Mouse (Mus musculus) limb, embryonic 14.5 days (tissue): ENCODE results near the gene Cnn2. TPM values are rescaled to one million over a fixed set of nuclear protein-coding genes. Genes with fewer than 3 reads are reported as not detected.
"Not testable (repeated sequence)": the region's sequence is repeated elsewhere in the genome, so short reads cannot be mapped to it uniquely, and the experiment has no call there.

Experiments used
- ATAC-seq: fragments of 200-750 bp; cut with Nextera tagmentation; 2 replicates; pipeline ENCODE4 v1.8.0; 2017; ENCODE audit warnings: low read depth, moderate number of reproducible peaks, moderate TSS enrichment; ENCODE audit not compliant: low FRiP score
- DNase-seq: peaks from one replicate; pipeline ENCODE4 v3.0.0-alpha.2; 2015; ENCODE audit warnings: low spot score
- H3K27ac ChIP-seq: fragments of 300-500 bp; sonication (generic); replicated peaks from 2 replicates; pipeline ENCODE4 v1.5.1; 2014; ENCODE audit warnings: low read depth, mild to moderate bottlenecking, low read length, moderate library complexity, mixed read lengths
- H3K27me3 ChIP-seq: fragments of 300-500 bp; sonication (generic); 2 replicates; pipeline ENCODE4 v1.6.1; 2014; ENCODE audit warnings: low read length, mixed read lengths; ENCODE audit not compliant: control insufficient read depth, insufficient read depth
- H3K36me3 ChIP-seq: fragments of 300-500 bp; sonication (generic); 2 replicates; pipeline ENCODE4 v1.6.1; 2014; ENCODE audit warnings: mild to moderate bottlenecking, low read length, moderate library complexity, mixed read lengths; ENCODE audit not compliant: control insufficient read depth, insufficient read depth
- H3K4me1 ChIP-seq: fragments of 300-500 bp; sonication (generic); 2 replicates; pipeline ENCODE4 v1.6.1; 2014; ENCODE audit warnings: antibody characterized with exemption, low read length, mixed read lengths; ENCODE audit not compliant: control insufficient read depth, insufficient read depth
- H3K4me2 ChIP-seq: fragments of 300-500 bp; sonication (generic); replicated peaks from 2 replicates; pipeline ENCODE4 v1.6.1; 2014; ENCODE audit warnings: low read depth, mild to moderate bottlenecking, low read length, moderate library complexity; ENCODE audit not compliant: severe bottlenecking
- H3K4me3 ChIP-seq: fragments of 300-500 bp; sonication (generic); replicated peaks from 2 replicates; pipeline ENCODE4 v1.5.1; 2014; ENCODE audit warnings: low read length
- H3K9ac ChIP-seq: fragments of 300-500 bp; sonication (generic); 2 replicates; pipeline ENCODE4 v1.6.1; 2014; ENCODE audit warnings: mild to moderate bottlenecking, low read depth, low read length, moderate library complexity; ENCODE audit not compliant: severe bottlenecking
- H3K9me3 ChIP-seq: fragments of 300-500 bp; sonication (generic); 2 replicates; pipeline ENCODE4 v1.6.1; 2016; ENCODE audit warnings: low read length; ENCODE audit not compliant: control insufficient read depth
- POLR2A ChIP-seq: fragments of 200-500 bp; IDR thresholded peaks from 2 replicates; pipeline ENCODE4 v1.8.0; 2012; ENCODE audit warnings: inconsistent platforms, mild to moderate bottlenecking, moderate library complexity, borderline replicate concordance; ENCODE audit not compliant: insufficient read depth, insufficient read length; ENCODE audit errors: extremely low read depth
- WGBS: fragments of 180-500 bp; shearing (Covaris S2); extraction: QIAGEN DNeasy Blood & Tissue Kit; methylation state at CpG from one replicate; pipeline ENCODE4 v1.1.7; 2014; 5-methylcytosine and 5-hydroxymethylcytosine counted together
- polyA plus RNA-seq, 2 experiments: library from polyadenylated mRNA; depleted of rRNA in 1 of 2; stranded (reverse) in 1 of 2; unstranded in 1 of 2; fragments of >200 nt; fragmentation: Nextera tagmentation in 1 of 2; extraction: Ambion mirVana in 1 of 2; gene quantifications; 2 replicates each; pipeline versions ENCODE4 v1.2.1 to v1.2.3; 2012 to 2014

The Cnn2 gene
- polyA plus RNA-seq, 2 experiments: 133 to 273 TPM

DNA sequence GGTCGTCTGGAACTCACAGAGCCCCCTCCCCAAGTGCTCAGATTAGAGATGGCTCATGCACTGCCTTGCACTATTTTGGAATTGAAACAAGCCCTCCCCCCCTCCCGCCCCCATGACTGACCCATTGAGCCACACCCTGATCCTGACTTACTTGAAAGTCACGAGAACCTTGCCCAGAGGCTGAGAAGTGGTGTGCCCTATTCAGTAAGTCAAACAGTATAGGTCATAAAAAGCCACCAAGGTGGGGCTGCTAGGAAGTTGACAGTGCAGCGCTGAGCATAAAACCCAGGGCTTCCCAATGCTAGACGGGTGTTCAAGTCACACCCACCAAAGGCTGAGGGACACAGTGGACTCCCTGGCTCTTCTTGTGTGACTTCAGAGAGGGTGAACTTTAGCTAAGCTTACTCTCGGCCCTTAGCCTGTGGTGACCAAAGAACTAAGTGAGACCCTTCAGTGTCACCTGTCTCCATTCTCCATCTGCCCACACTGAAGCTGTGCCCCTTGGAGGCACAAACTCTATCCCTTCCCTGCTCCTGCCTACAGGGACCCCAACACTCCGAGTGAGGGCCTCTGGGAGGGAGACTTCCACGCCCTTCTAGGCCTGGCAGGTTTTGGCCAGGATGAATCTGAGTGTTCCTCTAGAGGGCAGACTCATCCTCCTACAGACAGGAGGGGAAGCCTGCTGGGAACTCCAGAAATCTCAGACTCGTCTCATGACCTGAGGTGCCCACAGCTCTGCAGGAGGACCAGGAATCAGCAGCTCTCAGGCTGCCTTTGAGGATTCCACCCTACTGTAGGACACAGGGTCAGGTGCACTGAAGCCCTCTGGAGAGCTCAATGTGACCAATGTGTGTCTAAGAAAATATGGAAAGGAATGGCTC is 45.4 kb downstream of the Cnn2 start:
- ATAC-seq (peak; percentile 37; the same call in 1 of the 2 replicates), DNase-seq (no peak)
- Histone ChIP-seq H3K9ac (no peak overlapping the region), H3K27ac (no peak overlapping the region), H3K4me1 (peaks cover 9% of the 10 kb centered on the region), H3K9me3 (no peaks in the 10 kb centered on the region), H3K4me2 (no peak overlapping the region), H3K27me3 (no peaks in the 10 kb centered on the region), H3K36me3 (peaks cover 41% of the 10 kb centered on the region), H3K4me3 (no peak overlapping the region)
- 34% methylated on average over 9 of the region's 9 CpGs for WGBS
- no peak for TF ChIP-seq POLR2A

DNA sequence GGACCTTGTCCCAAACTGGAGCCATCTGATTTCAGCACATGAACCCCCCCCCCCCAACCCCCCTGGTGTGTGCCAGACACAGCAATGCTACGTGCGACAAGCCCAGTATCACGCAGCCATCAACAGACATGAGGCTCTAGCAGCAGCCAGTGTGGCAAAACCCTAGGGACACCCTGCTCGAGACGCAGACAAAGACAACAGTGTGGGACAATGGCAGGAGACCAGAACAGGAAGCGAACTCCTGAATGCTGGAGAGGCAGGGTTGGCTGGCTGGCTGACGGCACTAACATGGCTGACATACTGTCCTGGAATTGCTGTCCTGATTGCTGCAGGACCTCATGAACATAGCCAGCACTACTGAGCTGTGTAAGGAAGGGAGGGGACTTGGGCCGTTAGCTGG is 46.8 kb downstream of the Cnn2 start:
- Histone ChIP-seq H3K4me3 (no peak overlapping the region), H3K9me3 (no peaks in the 10 kb centered on the region), H3K9ac (no peak overlapping the region), H3K27ac (no peak overlapping the region), H3K4me2 (no peak overlapping the region), H3K4me1 (peaks cover 10% of the 10 kb centered on the region), H3K27me3 (no peaks in the 10 kb centered on the region), H3K36me3 (peaks cover 41% of the 10 kb centered on the region)
- TF ChIP-seq POLR2A: no peak
- ATAC-seq (no peak), DNase-seq (no peak)
- WGBS: 81% methylated on average over 8 of the region's 8 CpGs

DNA sequence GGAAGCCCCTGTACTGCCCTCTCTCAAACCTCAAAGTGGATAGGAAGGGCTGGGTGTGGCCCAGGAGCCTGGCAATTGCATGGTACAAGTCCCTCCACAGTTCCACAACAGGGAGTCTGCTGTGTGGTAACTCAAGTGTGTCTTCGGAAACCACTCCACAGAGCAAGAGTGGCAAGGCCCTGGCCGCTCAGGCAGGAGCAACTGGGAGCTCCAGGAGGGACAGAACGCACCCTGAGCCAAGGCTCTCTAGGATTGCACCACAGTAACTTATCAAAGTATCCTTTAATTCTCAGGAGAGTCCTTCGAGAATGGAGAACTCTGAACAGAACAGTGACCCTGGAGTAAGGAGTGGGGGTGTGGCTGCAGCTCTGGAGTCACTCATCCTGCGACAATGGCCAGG is 47.3 kb downstream of the Cnn2 start:
- peaks cover 10% of the 10 kb centered on the region for H3K4me1 ChIP-seq
- H3K9me3 ChIP-seq: no peaks in the 10 kb centered on the region
- H3K27ac ChIP-seq: no peak overlapping the region
- ATAC-seq (no peak), DNase-seq (no peak)
- no peak overlapping the region for H3K4me2 ChIP-seq
- 0 out of 2 replicates have a peak overlapping the region, but pooled peaks have one; percentile 28 for H3K9ac ChIP-seq
- H3K4me3 ChIP-seq: no peak overlapping the region
- peaks cover 41% of the 10 kb centered on the region for H3K36me3 ChIP-seq
- no peaks in the 10 kb centered on the region for H3K27me3 ChIP-seq
- WGBS: 93% methylated on average over 5 of the region's 5 CpGs
- TF ChIP-seq POLR2A: no peak

DNA sequence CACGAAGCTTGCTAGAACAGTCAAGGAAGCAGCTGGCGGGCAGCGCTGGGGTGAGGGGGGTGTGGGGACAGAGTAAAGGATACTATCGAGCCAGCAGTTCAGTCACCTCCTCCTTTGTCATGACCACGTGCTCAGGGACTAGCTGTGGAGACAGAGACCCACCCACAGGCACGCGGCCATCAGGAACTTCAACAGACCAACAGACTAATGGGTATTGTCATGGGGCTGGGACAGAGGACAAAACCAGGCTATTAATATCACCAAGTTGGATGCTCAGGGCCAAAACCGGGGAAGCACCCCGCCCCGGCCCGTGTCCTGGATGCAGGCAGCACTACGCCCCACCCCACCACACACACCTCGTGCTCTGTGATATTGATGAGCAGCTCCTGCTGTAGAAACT is 48.4 kb downstream of the Cnn2 start:
- H3K4me2 ChIP-seq: no peak overlapping the region
- H3K4me1 ChIP-seq: peaks cover 10% of the 10 kb centered on the region
- H3K27me3 ChIP-seq: no peaks in the 10 kb centered on the region
- no peaks in the 10 kb centered on the region for H3K9me3 ChIP-seq
- no peak overlapping the region for H3K4me3 ChIP-seq
- no peak for TF ChIP-seq POLR2A
- ATAC-seq (no peak), DNase-seq (no peak)
- no peak overlapping the region for H3K9ac ChIP-seq
- WGBS: 98% methylated on average over 13 of the region's 13 CpGs
- H3K36me3 ChIP-seq: peaks cover 41% of the 10 kb centered on the region
- no peak overlapping the region for H3K27ac ChIP-seq

DNA sequence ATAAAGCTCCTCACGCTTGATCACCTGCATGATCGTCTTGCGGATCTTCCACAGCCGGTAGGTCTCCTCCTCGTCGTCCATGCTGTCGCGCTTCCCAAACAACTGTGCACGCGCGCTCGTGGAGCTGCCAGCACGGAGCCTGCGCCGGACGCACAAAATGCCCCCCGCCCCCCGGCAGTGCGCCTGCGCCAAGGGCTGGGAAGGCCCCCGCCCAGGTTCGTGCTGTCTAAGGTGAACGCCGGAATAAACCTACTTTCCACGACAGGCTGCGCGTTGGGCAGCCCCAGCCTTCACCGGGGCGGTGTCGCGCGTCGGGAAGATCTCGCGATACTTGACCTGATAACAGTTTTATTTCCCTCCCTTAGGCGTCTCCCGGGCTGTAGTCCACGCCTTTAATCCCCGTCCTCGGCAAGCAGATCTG is 51.2 kb downstream of the Cnn2 start, which contains the start of gene Polr2e:
Polr2e (minus strand) TSS at position 237 of the 421 bp plus-strand sequence.
- peak; percentile 76; the same call in 1 of the 2 replicates for TF ChIP-seq POLR2A
- ATAC-seq: peak; percentile 99

DNA sequence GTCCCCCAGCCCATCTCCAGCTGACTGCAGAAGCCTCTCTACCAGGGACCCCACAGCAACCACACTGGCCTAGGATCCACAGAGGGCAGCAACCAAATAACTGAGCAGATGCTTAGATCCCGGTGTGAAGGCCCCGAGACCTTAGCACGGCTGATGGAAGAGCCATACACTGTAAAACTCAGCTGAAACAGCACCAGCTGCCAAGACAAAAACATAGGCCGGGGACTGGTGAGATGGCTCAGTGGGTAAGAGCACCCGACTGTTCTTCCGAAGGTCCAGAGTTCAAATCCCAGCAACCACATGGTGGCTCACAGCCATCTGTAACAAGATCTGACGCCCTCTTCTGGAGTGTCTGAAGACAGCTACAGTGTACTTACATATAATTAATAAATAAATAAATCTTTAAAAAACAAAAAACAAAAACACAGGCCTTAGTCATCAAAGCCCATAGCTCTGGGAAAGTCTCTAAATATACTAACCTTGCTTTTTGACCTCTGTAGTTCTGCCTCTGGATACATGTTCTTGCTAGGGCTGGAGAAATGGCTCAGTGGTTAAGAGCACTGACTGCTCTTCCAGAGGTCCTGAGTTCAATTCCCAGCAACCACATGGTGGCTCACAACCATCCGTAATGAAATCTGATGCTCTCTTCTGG is 53.2 kb downstream of the Cnn2 start:
- WGBS: 91% methylated on average over 8 of the region's 8 CpGs
- not testable (repeated sequence) for H3K4me1 ChIP-seq, DNase-seq, H3K4me2 ChIP-seq, H3K4me3 ChIP-seq, H3K9ac ChIP-seq, H3K27me3 ChIP-seq, H3K27ac ChIP-seq, H3K9me3 ChIP-seq, ATAC-seq
- H3K36me3 ChIP-seq: peaks cover 19% of the 10 kb centered on the region

More for the DNA sequence above, 51.2 kb downstream of the Cnn2 start, which contains the start of gene Polr2e:
- Histone ChIP-seq H3K36me3 (peaks cover 38% of the 10 kb centered on the region), H3K4me1 (peaks cover 10% of the 10 kb centered on the region), H3K4me3 (peak within 1 kb of the TSS; percentile 93), H3K4me2 (peak within 1 kb of the TSS; percentile 73), H3K27me3 (no peaks in the 10 kb centered on the region), H3K9me3 (no peaks in the 10 kb centered on the region), H3K9ac (peak within 1 kb of the TSS; percentile 80), H3K27ac (peak within 1 kb of the TSS; percentile 50; the same call in 1 of the 2 replicates)
- DNase-seq: peak; percentile 99
- WGBS: 2% methylated on average over 40 of the region's 40 CpGs
